Mouse (Mus musculus): ENCODE results near the gene Med22. TPM values are rescaled to one million over a fixed set of nuclear protein-coding genes. Genes with fewer than 3 reads are reported as not detected.

The Med22 gene
- total and polyA plus RNA-seq, 3 experiments: 79.0 to 90.1 TPM; not detected in 1

DNA sequence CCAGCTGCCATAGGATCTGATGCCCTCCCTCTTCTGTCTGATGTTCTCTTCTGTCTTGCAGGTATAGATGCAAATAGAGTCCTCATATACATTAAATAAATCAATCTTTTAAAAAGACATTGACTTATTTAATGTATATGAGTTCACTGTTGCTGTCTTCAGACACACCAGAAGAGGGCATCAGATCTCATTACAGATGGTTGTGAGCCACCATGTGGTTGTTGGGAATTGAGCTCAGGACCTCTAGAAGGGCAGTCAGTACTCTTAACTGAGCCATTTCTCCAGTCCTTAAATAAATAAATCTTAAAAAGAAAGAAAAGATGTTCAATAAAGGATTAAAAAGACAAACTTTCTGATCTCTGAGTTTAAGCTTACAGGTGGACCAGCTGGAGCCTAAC is 1.1 kb downstream of the Med22 start:
- Histone ChIP-seq H3K4me3 (ENCODE audit: control insufficient read depth in 1 of 2, insufficient read depth in 1 of 2, low read depth in 2 of 2, low read length in 2 of 2) (peak overlapping the region; percentile 70 to 76), H3K79me2 (ENCODE audit: control insufficient read depth, insufficient read depth, low read length, poor library complexity) (peaks cover 58% of the 10 kb centered on the region), H3K36me3 (ENCODE audit: control insufficient read depth in 1 of 2, insufficient read depth in 2 of 2, low read length in 2 of 2) (peaks cover 5 to 20% of the 10 kb centered on the region in 2 experiments; a peak in 3 of 4 replicates), H3K9ac (ENCODE audit: control insufficient read depth, low read depth, low read length, poor library complexity, severe bottlenecking) (peak overlapping the region; percentile 87), H3K4me1 (ENCODE audit: control insufficient read depth in 1 of 2, insufficient read depth in 2 of 2, low read length in 2 of 2) (peaks cover 2 to 11% of the 10 kb centered on the region in 2 experiments; a peak in 3 of 4 replicates), H3K27ac (ENCODE audit: control insufficient read depth, low read depth, low read length) (peak overlapping the region; percentile 65), H3K27me3 (ENCODE audit: control insufficient read depth in 1 of 2, insufficient read depth in 2 of 2, low read length in 2 of 2) (no peaks in the 10 kb centered on the region), H3K9me3 (replicated peaks; ENCODE audit: insufficient read depth, low read length) (no peaks in the 10 kb centered on the region)
- peak; percentile 7 to 57 (median 32); a peak in 4 of 6 replicates for TF ChIP-seq CTCF (IDR thresholded peaks at IDR 0.05 in 2 of 3, conservative IDR thresholded peaks at IDR 0.05 in 1 of 3; ENCODE audit: control insufficient read depth in 1 of 3, insufficient read depth in 1 of 3, low read depth in 2 of 3, low read length in 3 of 3, poor library complexity in 1 of 3, severe bottlenecking in 1 of 3)
- no peak for TF ChIP-seq UBTF (IDR thresholded peaks at IDR 0.05; ENCODE audit: borderline replicate concordance, insufficient read depth, low read depth, low read length)
- TF ChIP-seq MYC (IDR thresholded peaks at IDR 0.05; ENCODE audit: low read depth, low read length): peak; percentile 89
- TF ChIP-seq KAT2A (conservative IDR thresholded peaks at IDR 0.05; ENCODE audit: low read depth, low read length): no peak
- TF ChIP-seq RCOR1 (IDR thresholded peaks at IDR 0.05; ENCODE audit: low read depth, low read length): no peak
- TF ChIP-seq MAFK (IDR thresholded peaks at IDR 0.05; ENCODE audit: borderline replicate concordance, low read depth, low read length): no peak
- TF ChIP-seq MXI1 (IDR thresholded peaks at IDR 0.05; ENCODE audit: low read depth, low read length): peak; percentile 55; the same call in 1 of the 2 replicates
- TF ChIP-seq MEF2A (IDR thresholded peaks at IDR 0.05; ENCODE audit: extremely low read depth, insufficient replicate concordance, low read depth, low read length, poor library complexity, severe bottlenecking): no peak
- no peak for TF ChIP-seq POLR2A (IDR thresholded peaks at IDR 0.05; ENCODE audit: control insufficient read depth in 1 of 2, insufficient read depth in 1 of 2, low read depth in 1 of 2, low read length in 2 of 2, poor library complexity in 1 of 2)
- no peak for TF ChIP-seq SIN3A (IDR thresholded peaks at IDR 0.05; ENCODE audit: low read length)
- TF ChIP-seq POLR2AphosphoS2 (IDR thresholded peaks at IDR 0.05; ENCODE audit: low read length): no peak
- no peak for TF ChIP-seq CHD1 (IDR thresholded peaks at IDR 0.05; ENCODE audit: low read depth, low read length)
- TF ChIP-seq EP300 (IDR thresholded peaks at IDR 0.05; ENCODE audit: low read depth in 1 of 2, low read length in 2 of 2): no peak
- peak; percentile 30; the same call in 1 of the 2 replicates for TF ChIP-seq SMC3 (IDR thresholded peaks at IDR 0.05; ENCODE audit: low read depth, low read length)
- DNase-seq (ENCODE audit: low read depth, low spot score): no peak

DNA sequence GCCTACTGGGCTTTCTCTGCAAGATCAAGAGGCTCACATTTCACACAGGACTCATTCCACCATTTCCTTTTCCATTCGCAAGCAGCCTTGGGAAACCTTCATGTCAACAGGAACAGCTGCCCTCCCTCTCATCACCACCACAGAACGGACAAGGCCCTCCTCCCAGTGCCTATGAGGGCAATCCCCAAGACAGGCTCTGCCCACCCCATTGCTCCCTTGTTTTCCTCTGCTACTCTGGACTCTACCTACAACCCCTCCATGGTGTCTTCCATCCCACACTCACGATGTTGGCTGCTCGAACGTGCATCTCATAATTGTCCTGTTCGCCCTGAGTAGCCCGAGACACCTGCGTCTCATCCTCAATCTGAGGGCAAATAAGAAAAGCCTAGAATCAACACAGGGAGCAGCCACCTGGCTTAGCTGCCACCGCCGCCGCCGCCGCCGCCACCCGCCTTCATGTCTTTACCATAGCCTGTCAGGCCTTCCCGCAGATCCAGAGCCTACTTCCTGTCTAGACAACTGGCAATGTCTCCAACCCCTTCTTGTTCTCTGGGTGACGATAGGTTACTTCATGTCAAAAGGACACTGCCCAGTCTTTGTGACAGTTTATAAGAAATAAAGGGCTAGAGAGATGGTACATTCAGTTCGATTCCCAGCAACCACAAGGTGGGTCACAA is 1.6 kb downstream of the Med22 start:
- Histone ChIP-seq H3K27ac (ENCODE audit: control insufficient read depth, low read depth, low read length) (no peak overlapping the region), H3K79me2 (ENCODE audit: control insufficient read depth, insufficient read depth, low read length, poor library complexity) (peaks cover 58% of the 10 kb centered on the region), H3K36me3 (ENCODE audit: control insufficient read depth in 1 of 2, insufficient read depth in 2 of 2, low read length in 2 of 2) (peaks cover 5 to 16% of the 10 kb centered on the region in 2 experiments; a peak in 3 of 4 replicates), H3K27me3 (ENCODE audit: control insufficient read depth in 1 of 2, insufficient read depth in 2 of 2, low read length in 2 of 2) (no peaks in the 10 kb centered on the region), H3K9me3 (replicated peaks; ENCODE audit: insufficient read depth, low read length) (no peaks in the 10 kb centered on the region), H3K9ac (ENCODE audit: control insufficient read depth, low read depth, low read length, poor library complexity, severe bottlenecking) (peak overlapping the region; percentile 87), H3K4me1 (ENCODE audit: control insufficient read depth in 1 of 2, insufficient read depth in 2 of 2, low read length in 2 of 2) (peaks cover 2 to 11% of the 10 kb centered on the region in 2 experiments; a peak in 3 of 4 replicates), H3K4me3 (ENCODE audit: control insufficient read depth in 1 of 2, insufficient read depth in 1 of 2, low read depth in 2 of 2, low read length in 2 of 2) (peak overlapping the region; percentile 70 to 76)
- 0 out of 2 replicates have a peak, but pooled peaks have one; percentile 4 for TF ChIP-seq MXI1 (IDR thresholded peaks at IDR 0.05; ENCODE audit: low read depth, low read length)
- no peak for TF ChIP-seq HCFC1 (IDR thresholded peaks at IDR 0.05; ENCODE audit: low read depth, low read length)
- peak; percentile 42 for DNase-seq (ENCODE audit: low read depth, low spot score)
